Mouse (Mus musculus) cerebellum, adult 9-10 months (tissue): ENCODE results near the gene Olfr1053.
"Not testable (repeated sequence)": the region's sequence is repeated elsewhere in the genome, so short reads cannot be mapped to it uniquely, and the experiment has no call there.

Experiments
- DNase-seq: peaks from one replicate; pipeline ENCODE4 v3.0.0; 2022

Gene Olfr1053

GRCm38 (mm10) chr2:86315184-86315583, at the start of gene Olfr1053:
Gene Olfr1053 (minus strand): TSS chr2:86315284.
- no peak for DNase-seq

GRCm38 (mm10) chr2:86362369-86362768, 47.3 kb upstream of the Olfr1053 start, which contains the start of gene Olfr1056:
Gene Olfr1056 (minus strand): TSS chr2:86362469.
- DNase-seq: no peak

- not testable (repeated sequence) for DNase-seq
Observed at GRCm38 (mm10) chr2:86351751-86352150, 36.7 kb upstream of the Olfr1053 start.

GRCm38 (mm10) chr2:86350184-86350583, 35.1 kb upstream of the Olfr1053 start, which contains the start of gene Olfr1055:
Gene Olfr1055 (minus strand): TSS chr2:86350284.
- no peak for DNase-seq

- no peak for DNase-seq
Observed at GRCm38 (mm10) chr2:86335333-86335732, 20.2 kb upstream of the Olfr1053 start, which contains the start of gene Olfr1054. Gene Olfr1054 (minus strand): TSS chr2:86335433.

- DNase-seq: no peak
Observed at GRCm38 (mm10) chr2:86292155-86292554, 22.9 kb downstream of the Olfr1053 start, which contains the start of gene Olfr1052. Gene Olfr1052 (plus strand): TSS chr2:86292455.

- not testable (repeated sequence) for DNase-seq
Observed at GRCm38 (mm10) chr2:86278988-86279387, 36.1 kb downstream of the Olfr1053 start, which contains the start of gene Olfr1051. Gene Olfr1051 (minus strand): TSS chr2:86279088.
